Mouse (Mus musculus) intestine, postnatal 0 days (tissue): ENCODE measurements at regions not wholly inside any gene's neighbourhood (a gene's known extent, or its start where the extent isn't known, plus 50 kb on each side); places are given as distances from the start of the nearest gene placed in this dataset.
A peak's percentile ranks its signal among the peaks of the same experiment; 100 is the strongest.
"Not testable (repeated sequence)": the region's sequence is repeated elsewhere in the genome, so short reads cannot be mapped to it uniquely, and the experiment has no call there.

Experiments
- ATAC-seq: fragments of 200-750 bp; cut with Nextera tagmentation; 2 replicates; pipeline ENCODE4 v1.8.0; 2017; ENCODE audit warnings: mild to moderate bottlenecking, moderate TSS enrichment, moderate library complexity
- H3K27ac ChIP-seq: fragments of 300-500 bp; sonication (generic); 2 replicates; pipeline ENCODE4 v1.5.1; 2014; ENCODE audit warnings: mild to moderate bottlenecking, low read depth, low read length, moderate library complexity
- H3K27me3 ChIP-seq: fragments of 300-500 bp; sonication (generic); replicated peaks from 2 replicates; pipeline ENCODE4 v1.6.1; 2014; ENCODE audit warnings: low read length, mixed read lengths; ENCODE audit not compliant: control insufficient read depth, insufficient read depth
- H3K36me3 ChIP-seq: fragments of 300-500 bp; sonication (generic); 2 replicates; pipeline ENCODE4 v1.6.1; 2014; ENCODE audit warnings: mild to moderate bottlenecking, moderate library complexity; ENCODE audit not compliant: control insufficient read depth, insufficient read depth
- H3K4me1 ChIP-seq: fragments of 300-500 bp; sonication (generic); replicated peaks from 2 replicates; pipeline ENCODE4 v1.6.1; 2014; ENCODE audit warnings: antibody characterized with exemption, low read length, mixed read lengths; ENCODE audit not compliant: control insufficient read depth, insufficient read depth
- H3K4me2 ChIP-seq: fragments of 300-500 bp; sonication (generic); replicated peaks from 2 replicates; pipeline ENCODE4 v1.6.1; 2014; ENCODE audit warnings: low read depth, mild to moderate bottlenecking, moderate library complexity
- H3K4me3 ChIP-seq: fragments of 300-500 bp; sonication (generic); 2 replicates; pipeline ENCODE4 v1.5.1; 2014; ENCODE audit warnings: low read depth, low read length
- H3K9ac ChIP-seq: fragments of 300-500 bp; sonication (generic); 2 replicates; pipeline ENCODE4 v1.6.1; 2014; ENCODE audit warnings: mild to moderate bottlenecking, low read depth, low read length
- H3K9me3 ChIP-seq: fragments of 300-500 bp; sonication (generic); 2 replicates; pipeline ENCODE4 v1.6.1; 2016; ENCODE audit warnings: mixed run types; ENCODE audit not compliant: control insufficient read depth
- CTCF ChIP-seq: sonication (generic); IDR thresholded peaks from 2 replicates; pipeline ENCODE4 v1.5.1; 2016; ENCODE audit warnings: low read depth, mild to moderate bottlenecking, control low read depth, antibody characterized with exemption, moderate library complexity
- WGBS: fragments of 180-500 bp; shearing (Covaris S2); extraction: QIAGEN DNeasy Blood & Tissue Kit; methylation state at CpG from one replicate; pipeline ENCODE4 v1.1.7; 2014; 5-methylcytosine and 5-hydroxymethylcytosine counted together

GRCm38 (mm10) chr5:18717425-18717824, 357.3 kb upstream of the Gnai1 start:
- Histone ChIP-seq H3K36me3 (no peaks in the 10 kb centered on the region), H3K4me2 (no peak overlapping the region), H3K9ac (no peak overlapping the region), H3K9me3 (no peaks in the 10 kb centered on the region), H3K27ac (no peak overlapping the region), H3K4me3 (no peak overlapping the region), H3K27me3 (no peaks in the 10 kb centered on the region), H3K4me1 (no peaks in the 10 kb centered on the region)
- no peak for ATAC-seq
- TF ChIP-seq CTCF: no peak
- WGBS: 90% methylated on average over 1 of the region's 1 CpGs

- Histone ChIP-seq H3K9me3 (no peaks in the 10 kb centered on the region), H3K36me3 (no peaks in the 10 kb centered on the region), H3K27me3 (no peaks in the 10 kb centered on the region), H3K4me1 (no peaks in the 10 kb centered on the region), H3K4me2 (no peak overlapping the region), H3K4me3 (no peak overlapping the region), H3K9ac (no peak overlapping the region), H3K27ac (no peak overlapping the region)
- no peak for ATAC-seq
- TF ChIP-seq CTCF: no peak
- 23% methylated on average over 2 of the region's 2 CpGs for WGBS
These were observed 328.3 kb upstream of the Gnai1 start for GRCm38 (mm10) chr5:18688488-18688887.

- no peak overlapping the region for H3K9ac ChIP-seq
- no peak overlapping the region for H3K4me2 ChIP-seq
- 92% methylated on average over 3 of the region's 3 CpGs for WGBS
- ATAC-seq: no peak
- H3K27ac ChIP-seq: no peak overlapping the region
- no peak for TF ChIP-seq CTCF
- no peaks in the 10 kb centered on the region for H3K4me1 ChIP-seq
- no peak overlapping the region for H3K4me3 ChIP-seq
- H3K36me3 ChIP-seq: no peaks in the 10 kb centered on the region
- no peaks in the 10 kb centered on the region for H3K9me3 ChIP-seq
- no peaks in the 10 kb centered on the region for H3K27me3 ChIP-seq
These were observed 327.2 kb upstream of the Gnai1 start for GRCm38 (mm10) chr5:18687341-18687740.

- Histone ChIP-seq H3K4me1 (no peaks in the 10 kb centered on the region), H3K27ac (no peak overlapping the region), H3K4me3 (no peak overlapping the region), H3K27me3 (no peaks in the 10 kb centered on the region), H3K36me3 (no peaks in the 10 kb centered on the region), H3K9ac (no peak overlapping the region), H3K4me2 (no peak overlapping the region), H3K9me3 (no peaks in the 10 kb centered on the region)
- peak; percentile 16; the same call in 1 of the 2 replicates for ATAC-seq
- no peak for TF ChIP-seq CTCF
These were observed 293.8 kb upstream of the Gnai1 start for GRCm38 (mm10) chr5:18653925-18654324.

- H3K9ac ChIP-seq, H3K4me1 ChIP-seq, ATAC-seq, H3K27me3 ChIP-seq, H3K4me3 ChIP-seq, H3K36me3 ChIP-seq, H3K4me2 ChIP-seq, H3K9me3 ChIP-seq, H3K27ac ChIP-seq: not testable (repeated sequence)
- 68% methylated on average over 2 of the region's 3 CpGs for WGBS
These were observed 270.7 kb upstream of the Gnai1 start for GRCm38 (mm10) chr5:18630864-18631263.
